Mouse (Mus musculus): ENCODE measurements at regions not wholly inside any gene's neighbourhood (a gene's known extent, or its start where the extent isn't known, plus 50 kb on each side); places are given as distances from the start of the nearest gene placed in this dataset.

- H3K36me3 ChIP-seq = no peaks in the 10 kb centered on the region
- no peak overlapping the region for H3K4me2 ChIP-seq
- 0 out of 2 replicates have a peak, but pooled peaks have one; percentile 40 for ATAC-seq (replicated peaks; ENCODE audit: low FRiP score)
- H3K9me3 ChIP-seq (replicated peaks) = no peaks in the 10 kb centered on the region
- peak overlapping the region; percentile 74 for H3K27ac ChIP-seq
- H3K4me1 ChIP-seq = peaks cover 22% of the 10 kb centered on the region
- H3K4me3 ChIP-seq (replicated peaks) = no peak overlapping the region
- H3K27me3 ChIP-seq = no peaks in the 10 kb centered on the region
- WGBS = 36% methylated on average over 4 of the region's 4 CpGs
- H3K9ac ChIP-seq = no peak overlapping the region
Observed at GRCm38 (mm10) chr9:67137141-67137540, 87.9 kb upstream of the Tpm1 start.

- ATAC-seq (replicated peaks; ENCODE audit: low FRiP score) = no peak
- Histone ChIP-seq H3K4me1 (peaks cover 22% of the 10 kb centered on the region), H3K27me3 (no peaks in the 10 kb centered on the region), H3K9me3 (replicated peaks) (no peaks in the 10 kb centered on the region), H3K36me3 (no peaks in the 10 kb centered on the region), H3K27ac (no peak overlapping the region), H3K9ac (no peak overlapping the region), H3K4me2 (no peak overlapping the region), H3K4me3 (replicated peaks) (no peak overlapping the region)
- WGBS = 91% methylated on average over 6 of the region's 6 CpGs
Observed at GRCm38 (mm10) chr9:67136166-67136565, 87.0 kb upstream of the Tpm1 start.

GRCm38 (mm10) chr9:67134378-67134777 lies 85.2 kb upstream of the Tpm1 start:
- WGBS = 82% methylated on average over 6 of the region's 6 CpGs
- ATAC-seq (replicated peaks; ENCODE audit: low FRiP score) = no peak
- Histone ChIP-seq H3K4me2 (no peak overlapping the region), H3K9ac (no peak overlapping the region), H3K9me3 (replicated peaks) (no peaks in the 10 kb centered on the region), H3K4me1 (peaks cover 16% of the 10 kb centered on the region), H3K27ac (no peak overlapping the region), H3K4me3 (replicated peaks) (no peak overlapping the region), H3K27me3 (no peaks in the 10 kb centered on the region), H3K36me3 (no peaks in the 10 kb centered on the region)

GRCm38 (mm10) chr9:67132370-67132769 lies 83.2 kb upstream of the Tpm1 start:
- ATAC-seq (replicated peaks; ENCODE audit: low FRiP score) = no peak
- no peak overlapping the region for H3K4me3 ChIP-seq (replicated peaks)
- H3K27me3 ChIP-seq = no peaks in the 10 kb centered on the region
- H3K4me1 ChIP-seq = peaks cover 10% of the 10 kb centered on the region
- H3K9ac ChIP-seq = no peak overlapping the region
- WGBS = 67% methylated on average over 5 of the region's 5 CpGs
- H3K27ac ChIP-seq = no peak overlapping the region
- H3K9me3 ChIP-seq (replicated peaks) = no peaks in the 10 kb centered on the region
- no peaks in the 10 kb centered on the region for H3K36me3 ChIP-seq
- no peak overlapping the region for H3K4me2 ChIP-seq

GRCm38 (mm10) chr9:67130730-67131440 lies 81.7 kb upstream of the Tpm1 start:
- H3K4me3 ChIP-seq (replicated peaks) = no peak overlapping the region
- no peak overlapping the region for H3K27ac ChIP-seq
- 76% methylated on average over 8 of the region's 8 CpGs for WGBS
- H3K4me2 ChIP-seq = no peak overlapping the region
- H3K9me3 ChIP-seq (replicated peaks) = no peaks in the 10 kb centered on the region
- no peaks in the 10 kb centered on the region for H3K4me1 ChIP-seq
- H3K9ac ChIP-seq = no peak overlapping the region
- no peaks in the 10 kb centered on the region for H3K36me3 ChIP-seq
- ATAC-seq (replicated peaks; ENCODE audit: low FRiP score) = no peak
- no peaks in the 10 kb centered on the region for H3K27me3 ChIP-seq

GRCm38 (mm10) chr9:67129891-67130290 lies 80.7 kb upstream of the Tpm1 start:
- H3K27ac ChIP-seq = no peak overlapping the region
- H3K9ac ChIP-seq = no peak overlapping the region
- no peak overlapping the region for H3K4me2 ChIP-seq
- H3K9me3 ChIP-seq (replicated peaks) = no peaks in the 10 kb centered on the region
- WGBS = 83% methylated on average over 3 of the region's 3 CpGs
- H3K36me3 ChIP-seq = no peaks in the 10 kb centered on the region
- H3K27me3 ChIP-seq = no peaks in the 10 kb centered on the region
- no peaks in the 10 kb centered on the region for H3K4me1 ChIP-seq
- ATAC-seq (replicated peaks; ENCODE audit: low FRiP score) = no peak
- H3K4me3 ChIP-seq (replicated peaks) = no peak overlapping the region

- no peak for ATAC-seq (replicated peaks; ENCODE audit: low FRiP score)
- H3K27me3 ChIP-seq = no peaks in the 10 kb centered on the region
- no peak overlapping the region for H3K4me3 ChIP-seq (replicated peaks)
- no peak overlapping the region for H3K27ac ChIP-seq
- H3K9me3 ChIP-seq (replicated peaks) = no peaks in the 10 kb centered on the region
- no peak overlapping the region for H3K9ac ChIP-seq
- H3K4me2 ChIP-seq = no peak overlapping the region
- WGBS = 96% methylated on average over 3 of the region's 3 CpGs
- H3K36me3 ChIP-seq = no peaks in the 10 kb centered on the region
- H3K4me1 ChIP-seq = no peaks in the 10 kb centered on the region
Observed at GRCm38 (mm10) chr9:67129095-67129494, 79.9 kb upstream of the Tpm1 start.

- no peak for ATAC-seq (replicated peaks; ENCODE audit: low FRiP score)
- Histone ChIP-seq H3K4me3 (replicated peaks) (no peak overlapping the region), H3K9me3 (replicated peaks) (no peaks in the 10 kb centered on the region), H3K4me1 (peaks cover 23% of the 10 kb centered on the region), H3K36me3 (no peaks in the 10 kb centered on the region), H3K27ac (no peak overlapping the region), H3K9ac (no peak overlapping the region), H3K4me2 (no peak overlapping the region), H3K27me3 (no peaks in the 10 kb centered on the region)
- 88% methylated on average over 7 of the region's 7 CpGs for WGBS
Observed at GRCm38 (mm10) chr9:67121691-67122090, 72.5 kb upstream of the Tpm1 start.

GRCm38 (mm10) chr9:67118880-67119644 lies 69.9 kb upstream of the Tpm1 start:
- ATAC-seq (replicated peaks; ENCODE audit: low FRiP score) = no peak; the same call in 1 of the 2 replicates
- WGBS = 20% methylated on average over 6 of the region's 6 CpGs
- H3K27ac ChIP-seq = 0 out of 2 replicates have a peak overlapping the region, but pooled peaks have one; percentile 32

GRCm38 (mm10) chr9:67118429-67118828 lies 69.2 kb upstream of the Tpm1 start:
- H3K4me2 ChIP-seq = no peak overlapping the region
- no peak for ATAC-seq (replicated peaks; ENCODE audit: low FRiP score)
- no peaks in the 10 kb centered on the region for H3K9me3 ChIP-seq (replicated peaks)
- peaks cover 48% of the 10 kb centered on the region for H3K4me1 ChIP-seq
- WGBS = 94% methylated on average over 1 of the region's 1 CpGs
- H3K27me3 ChIP-seq = no peaks in the 10 kb centered on the region
- H3K36me3 ChIP-seq = no peaks in the 10 kb centered on the region
- H3K9ac ChIP-seq = no peak overlapping the region
- no peak overlapping the region for H3K27ac ChIP-seq
- H3K4me3 ChIP-seq (replicated peaks) = no peak overlapping the region

More at GRCm38 (mm10) chr9:67118880-67119644, 69.9 kb upstream of the Tpm1 start:
- Histone ChIP-seq H3K27me3 (no peaks in the 10 kb centered on the region), H3K36me3 (no peaks in the 10 kb centered on the region), H3K4me2 (no peak overlapping the region), H3K4me3 (replicated peaks) (no peak overlapping the region), H3K9me3 (replicated peaks) (no peaks in the 10 kb centered on the region), H3K9ac (no peak overlapping the region), H3K4me1 (peaks cover 43% of the 10 kb centered on the region)

GRCm38 (mm10) chr9:67117639-67118038 lies 68.4 kb upstream of the Tpm1 start:
- no peak overlapping the region for H3K4me3 ChIP-seq (replicated peaks)
- WGBS = 69% methylated on average over 5 of the region's 5 CpGs
- peaks cover 54% of the 10 kb centered on the region for H3K4me1 ChIP-seq
- H3K27me3 ChIP-seq = no peaks in the 10 kb centered on the region
- H3K9me3 ChIP-seq (replicated peaks) = no peaks in the 10 kb centered on the region
- no peak for ATAC-seq (replicated peaks; ENCODE audit: low FRiP score)
- H3K36me3 ChIP-seq = no peaks in the 10 kb centered on the region
- H3K27ac ChIP-seq = no peak overlapping the region
- H3K4me2 ChIP-seq = no peak overlapping the region
- no peak overlapping the region for H3K9ac ChIP-seq

- peak overlapping the region; percentile 83 for H3K27ac ChIP-seq
- H3K9me3 ChIP-seq (replicated peaks) = no peaks in the 10 kb centered on the region
- H3K4me3 ChIP-seq (replicated peaks) = no peak overlapping the region
- no peaks in the 10 kb centered on the region for H3K27me3 ChIP-seq
- H3K9ac ChIP-seq = no peak overlapping the region
- peaks cover 64% of the 10 kb centered on the region for H3K4me1 ChIP-seq
- no peak overlapping the region for H3K4me2 ChIP-seq
- 7% methylated on average over 2 of the region's 2 CpGs for WGBS
- no peaks in the 10 kb centered on the region for H3K36me3 ChIP-seq
- ATAC-seq (replicated peaks; ENCODE audit: low FRiP score) = peak; percentile 91
Observed at GRCm38 (mm10) chr9:67115991-67116390, 66.8 kb upstream of the Tpm1 start.

All from kidney, embryonic 15.5 days (tissue).